Mouse (Mus musculus) testis, adult 2 months (tissue): ENCODE measurements around the gene Lmnb2. TPM values are rescaled to one million over a fixed set of nuclear protein-coding genes. Genes with fewer than 3 reads are reported as not detected.
A peak's percentile ranks its signal among the peaks of the same experiment; 100 is the strongest.

Experiments
- H3K27ac ChIP-seq: fragments of 200-500 bp; 2 replicates; pipeline ENCODE4 v1.5.1; 2012; ENCODE audit warnings: low read depth, low read length; ENCODE audit not compliant: control insufficient read depth, insufficient read depth
- H3K27me3 ChIP-seq: fragments of 200-500 bp; 2 replicates; pipeline ENCODE4 v1.6.1; 2012; ENCODE audit warnings: mild to moderate bottlenecking, low read length, moderate library complexity; ENCODE audit not compliant: control insufficient read depth, insufficient read depth
- H3K36me3 ChIP-seq: fragments of 200-500 bp; 2 replicates; pipeline ENCODE4 v1.6.1; 2012; ENCODE audit warnings: mild to moderate bottlenecking, low read length; ENCODE audit not compliant: control insufficient read depth, insufficient read depth
- H3K4me1 ChIP-seq: fragments of 200-500 bp; 2 replicates; pipeline ENCODE4 v1.6.1; 2012; ENCODE audit warnings: low read length; ENCODE audit not compliant: control insufficient read depth, insufficient read depth
- H3K4me3 ChIP-seq: fragments of 200-500 bp; 2 replicates; pipeline ENCODE4 v1.5.1; 2012; ENCODE audit warnings: low read depth, mild to moderate bottlenecking, low read length, moderate library complexity, mixed read lengths; ENCODE audit not compliant: control insufficient read depth
- CTCF ChIP-seq: fragments of 200-500 bp; IDR thresholded peaks from 2 replicates; pipeline ENCODE4 v1.5.1; 2012; ENCODE audit warnings: low read depth, mild to moderate bottlenecking, inconsistent platforms, low read length, moderate library complexity; ENCODE audit not compliant: control insufficient read depth, insufficient read depth, insufficient replicate concordance
- POLR2A ChIP-seq: fragments of 200-500 bp; IDR thresholded peaks from 2 replicates; pipeline ENCODE4 v1.6.1; 2012; ENCODE audit warnings: low read depth, mild to moderate bottlenecking, inconsistent platforms, low read length, moderate library complexity; ENCODE audit not compliant: control insufficient read depth
- polyA plus RNA-seq: library from polyadenylated mRNA; depleted of rRNA; stranded (reverse); fragments of >200 nt; gene quantifications from 2 replicates; pipeline ENCODE4 v1.2.3, GENCODE M21; 2012; rRNA removed

The Lmnb2 gene
- polyA plus RNA-seq, 1 experiment = 177 TPM

GRCm38 (mm10) chr10:80856267-80856666, 61.8 kb downstream of the Lmnb2 start:
- peaks cover 2% of the 10 kb centered on the region for H3K4me1 ChIP-seq
- no peak overlapping the region for H3K27ac ChIP-seq
- TF ChIP-seq CTCF (no peak), POLR2A (no peak)
- H3K27me3 ChIP-seq = no peaks in the 10 kb centered on the region
- H3K4me3 ChIP-seq = peak overlapping the region; percentile 81
- no peaks in the 10 kb centered on the region; the same call in none of the 2 replicates for H3K36me3 ChIP-seq

- Histone ChIP-seq H3K27me3 (no peaks in the 10 kb centered on the region), H3K4me1 (peaks cover 2% of the 10 kb centered on the region), H3K4me3 (peak overlapping the region; percentile 81), H3K27ac (no peak overlapping the region), H3K36me3 (no peaks in the 10 kb centered on the region; the same call in none of the 2 replicates)
- TF ChIP-seq CTCF (no peak), POLR2A (no peak)
These were observed 62.3 kb downstream of the Lmnb2 start for GRCm38 (mm10) chr10:80855749-80856073.

GRCm38 (mm10) chr10:80854913-80855748, 62.9 kb downstream of the Lmnb2 start, which contains the start of the genes Lsm7 and Sppl2b:
Gene Lsm7, minus strand, starts transcription at chr10:80855209.
Gene Sppl2b, plus strand, starts transcription at chr10:80855275.
- H3K27me3 ChIP-seq = no peaks in the 10 kb centered on the region
- no peaks in the 10 kb centered on the region; the same call in none of the 2 replicates for H3K36me3 ChIP-seq
- H3K27ac ChIP-seq = peak within 1 kb of the TSS; percentile 34
- H3K4me3 ChIP-seq = peak within 1 kb of the TSS; percentile 81
- no peak for TF ChIP-seq CTCF
- TF ChIP-seq POLR2A = peak; percentile 88
- H3K4me1 ChIP-seq = peaks cover 2% of the 10 kb centered on the region

Other genes starting within 250 kb of the Lmnb2 start
- 53.5 and 60.4 TPM in 2 replicates for gene Mknk2, start 240.1 kb downstream of the Lmnb2 start, polyA plus RNA-seq
- gene Mob3a, start 216.3 kb downstream of the Lmnb2 start, polyA plus RNA-seq = 11.1 and 12.5 TPM in 2 replicates
- 339 and 385 TPM in 2 replicates for gene Izumo4, start 216.1 kb downstream of the Lmnb2 start, polyA plus RNA-seq
- gene Ap3d1, start 176.0 kb downstream of the Lmnb2 start, polyA plus RNA-seq = 178 and 195 TPM in 2 replicates
- 168 and 189 TPM in 2 replicates for gene Dot1l, start 163.0 kb downstream of the Lmnb2 start, polyA plus RNA-seq
- gene Sf3a2, start 120.0 kb downstream of the Lmnb2 start, polyA plus RNA-seq = 65.7 and 67.4 TPM in 2 replicates
- gene Plekhj1, start 119.6 kb downstream of the Lmnb2 start, polyA plus RNA-seq = 41.4 and 45.8 TPM in 2 replicates
- gene Amh, start 113.0 kb downstream of the Lmnb2 start, polyA plus RNA-seq = 2.5 and 3.2 TPM in 2 replicates
- 1.2 and 1.4 TPM in 2 replicates for gene Jsrp1, start 104.7 kb downstream of the Lmnb2 start, polyA plus RNA-seq
- 261 and 275 TPM in 2 replicates for gene Oaz1, start 91.6 kb downstream of the Lmnb2 start, polyA plus RNA-seq
- 0.16 and 0.26 TPM in 2 replicates for gene Lingo3, start 74.2 kb downstream of the Lmnb2 start, polyA plus RNA-seq
- gene Lsm7, start 63.0 kb downstream of the Lmnb2 start, polyA plus RNA-seq = 60.3 and 67.0 TPM in 2 replicates
- gene Sppl2b, start 63.0 kb downstream of the Lmnb2 start, polyA plus RNA-seq = 169 and 173 TPM in 2 replicates
- 2.0 and 2.7 TPM in 2 replicates for gene Tmprss9, start 46.4 kb downstream of the Lmnb2 start, polyA plus RNA-seq
- gene Timm13, start 17.3 kb downstream of the Lmnb2 start, polyA plus RNA-seq = 76.7 and 104 TPM in 2 replicates
- 7.8 and 9.1 TPM in 2 replicates for gene Gadd45b, start 11.8 kb upstream of the Lmnb2 start, polyA plus RNA-seq
- 1.0 and 1.6 TPM in 2 replicates for gene Gng7, start 96.7 kb upstream of the Lmnb2 start, polyA plus RNA-seq
- gene Diras1, start 107.4 kb upstream of the Lmnb2 start, polyA plus RNA-seq = 0.95 and 1.4 TPM in 2 replicates
- 39.6 and 46.3 TPM in 2 replicates for gene Slc39a3, start 119.2 kb upstream of the Lmnb2 start, polyA plus RNA-seq
- gene Sgta, start 141.9 kb upstream of the Lmnb2 start, polyA plus RNA-seq = 203 and 224 TPM in 2 replicates
- gene Thop1, start 151.8 kb upstream of the Lmnb2 start, polyA plus RNA-seq = 318 and 378 TPM in 2 replicates
- 0.40 and 0.70 TPM in 2 replicates for gene Creb3l3, start 180.6 kb upstream of the Lmnb2 start, polyA plus RNA-seq
- gene Map2k2, start 187.7 kb upstream of the Lmnb2 start, polyA plus RNA-seq = 147 and 192 TPM in 2 replicates
- 5.6 and 6.0 TPM in 2 replicates for gene Zbtb7a, start 217.0 kb upstream of the Lmnb2 start, polyA plus RNA-seq
- gene Pias4, start 249.7 kb upstream of the Lmnb2 start, polyA plus RNA-seq = 164 and 184 TPM in 2 replicates